Mouse (Mus musculus): ENCODE results near the gene Cfap100.

GRCm38 (mm10) chr6:90461181-90461580 lies 32.6 kb upstream of the Cfap100 start:
- no peak for TF ChIP-seq HCFC1 (IDR thresholded peaks at IDR 0.05; ENCODE audit: borderline replicate concordance, insufficient read depth, low read length)
- no peak for TF ChIP-seq CHD2 (IDR thresholded peaks at IDR 0.05; ENCODE audit: low read depth, low read length)
- TF ChIP-seq MAFK (IDR thresholded peaks at IDR 0.05; ENCODE audit: insufficient read depth, low read depth, low read length): no peak
- TF ChIP-seq ZNF384 (IDR thresholded peaks at IDR 0.05; ENCODE audit: low read depth, low read length): no peak
- TF ChIP-seq ZC3H11A (IDR thresholded peaks at IDR 0.05; ENCODE audit: borderline replicate concordance, low read depth, low read length): no peak

All from ES-E14 (cell line).